Mouse (Mus musculus) hindbrain, embryonic 11.5 days (tissue): ENCODE results near the gene Cyb561d2. TPM values are rescaled to one million over a fixed set of nuclear protein-coding genes. Genes with fewer than 3 reads are reported as not detected.

Experiments used
- ATAC-seq: fragments of 200-750 bp; cut with Nextera tagmentation; 2 replicates; pipeline ENCODE4 v1.8.0; 2017; ENCODE audit warnings: mild to moderate bottlenecking, moderate TSS enrichment, moderate library complexity; ENCODE audit not compliant: low FRiP score
- DNase-seq: peaks from one replicate; pipeline ENCODE4 v3.0.0-alpha.2; 2015; ENCODE audit warnings: low spot score
- H3K27ac ChIP-seq: fragments of 300-500 bp; sonication (generic); 2 replicates; pipeline ENCODE4 v1.5.1; 2014; ENCODE audit warnings: mild to moderate bottlenecking, low read depth, low read length
- H3K27me3 ChIP-seq: fragments of 300-500 bp; sonication (generic); 2 replicates; pipeline ENCODE4 v1.6.1; 2014; ENCODE audit warnings: mild to moderate bottlenecking, low read length, moderate library complexity, mixed read lengths; ENCODE audit not compliant: control insufficient read depth, insufficient read depth
- H3K36me3 ChIP-seq: fragments of 300-500 bp; sonication (generic); 2 replicates; pipeline ENCODE4 v1.6.1; 2014; ENCODE audit warnings: mild to moderate bottlenecking, low read length, moderate library complexity, mixed read lengths; ENCODE audit not compliant: control insufficient read depth, insufficient read depth
- H3K4me1 ChIP-seq: fragments of 300-500 bp; sonication (generic); replicated peaks from 2 replicates; pipeline ENCODE4 v1.6.1; 2014; ENCODE audit warnings: low read length, mixed read lengths; ENCODE audit not compliant: control insufficient read depth, insufficient read depth
- H3K4me2 ChIP-seq: fragments of 300-500 bp; sonication (generic); replicated peaks from 2 replicates; pipeline ENCODE4 v1.6.1; 2014; ENCODE audit warnings: mild to moderate bottlenecking, low read depth, low read length
- H3K4me3 ChIP-seq: fragments of 300-500 bp; sonication (generic); 2 replicates; pipeline ENCODE4 v1.5.1; 2014; ENCODE audit warnings: low read depth, low read length
- H3K9ac ChIP-seq: fragments of 300-500 bp; sonication (generic); 2 replicates; pipeline ENCODE4 v1.6.1; 2014; ENCODE audit warnings: low read depth, low read length
- H3K9me3 ChIP-seq: fragments of 300-500 bp; sonication (generic); 2 replicates; pipeline ENCODE4 v1.6.1; 2016; ENCODE audit warnings: low read length; ENCODE audit not compliant: control insufficient read depth
- WGBS: fragments of 180-500 bp; shearing (Covaris S2); extraction: QIAGEN DNeasy Blood & Tissue Kit; methylation state at CpG from one replicate; pipeline ENCODE4 v1.1.7; 2014; 5-methylcytosine and 5-hydroxymethylcytosine counted together
- polyA plus RNA-seq: library from polyadenylated mRNA; unstranded; fragments of >200 nt; fragmentation: Nextera tagmentation; extraction: Ambion mirVana; gene quantifications from 2 replicates; pipeline ENCODE4 v1.2.1, GENCODE M21; 2014

Cyb561d2 gene
- polyA plus RNA-seq, 1 experiment from 2014 or later = 19.6 TPM

DNA sequence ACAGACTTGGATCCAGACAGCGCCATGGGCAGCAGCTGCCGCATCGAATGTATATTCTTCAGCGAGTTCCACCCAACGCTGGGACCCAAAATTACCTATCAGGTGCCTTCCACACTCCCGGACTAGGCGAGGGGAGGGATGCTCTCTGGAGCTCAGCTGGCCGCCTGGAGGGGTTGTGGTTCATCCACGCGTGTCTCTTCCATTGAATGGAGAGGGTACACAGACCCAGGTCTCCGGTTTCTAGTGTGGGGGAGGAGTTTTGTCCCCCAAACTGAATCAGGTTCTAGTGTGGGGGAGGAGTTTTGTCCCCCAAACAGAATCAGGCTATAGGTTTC, 326 bp upstream of the Cyb561d2 start:
- peaks cover 11% of the 10 kb centered on the region; the same call in 1 of the 2 replicates for H3K36me3 ChIP-seq
- H3K27ac ChIP-seq = no peak overlapping the region
- ATAC-seq (peak; percentile 56), DNase-seq (no peak)
- 3% methylated on average over 11 of the region's 11 CpGs for WGBS
- peak overlapping the region; percentile 62 for H3K4me2 ChIP-seq
- H3K9ac ChIP-seq = peak overlapping the region; percentile 61
- H3K9me3 ChIP-seq = no peaks in the 10 kb centered on the region
- peaks cover 12% of the 10 kb centered on the region for H3K4me1 ChIP-seq
- H3K4me3 ChIP-seq = peak overlapping the region; percentile 60
- no peaks in the 10 kb centered on the region for H3K27me3 ChIP-seq

DNA sequence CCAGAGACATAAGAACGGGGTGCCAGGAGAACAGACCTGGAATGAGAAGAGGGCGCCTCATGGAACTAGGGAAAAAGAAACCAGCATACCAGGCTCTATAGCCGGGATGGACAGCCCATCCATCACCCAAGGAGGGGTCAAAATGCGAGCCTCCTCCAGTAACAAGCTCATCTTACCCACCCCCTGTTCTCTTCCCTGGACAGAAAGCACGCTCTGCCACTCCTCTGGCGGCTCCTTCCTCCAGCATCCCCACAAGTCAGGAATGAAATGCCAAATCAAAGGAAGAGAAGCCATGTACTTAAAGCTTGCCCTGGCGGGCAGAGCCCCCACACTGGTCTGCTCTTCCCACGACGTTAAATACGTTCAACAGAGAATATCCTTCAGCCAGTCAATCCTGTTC, 988 bp downstream of the Cyb561d2 start:
- H3K4me3 ChIP-seq = peak overlapping the region; percentile 60
- H3K27me3 ChIP-seq = no peaks in the 10 kb centered on the region
- ATAC-seq = no peak
- peak overlapping the region; percentile 62 for H3K4me2 ChIP-seq
- WGBS = 30% methylated on average over 10 of the region's 10 CpGs
- no peak overlapping the region for H3K27ac ChIP-seq
- no peaks in the 10 kb centered on the region for H3K9me3 ChIP-seq
- H3K4me1 ChIP-seq = peaks cover 12% of the 10 kb centered on the region
- no peak for DNase-seq
- H3K36me3 ChIP-seq = peaks cover 11% of the 10 kb centered on the region; the same call in 1 of the 2 replicates
- peak overlapping the region; percentile 61; the same call in 1 of the 2 replicates for H3K9ac ChIP-seq

DNA sequence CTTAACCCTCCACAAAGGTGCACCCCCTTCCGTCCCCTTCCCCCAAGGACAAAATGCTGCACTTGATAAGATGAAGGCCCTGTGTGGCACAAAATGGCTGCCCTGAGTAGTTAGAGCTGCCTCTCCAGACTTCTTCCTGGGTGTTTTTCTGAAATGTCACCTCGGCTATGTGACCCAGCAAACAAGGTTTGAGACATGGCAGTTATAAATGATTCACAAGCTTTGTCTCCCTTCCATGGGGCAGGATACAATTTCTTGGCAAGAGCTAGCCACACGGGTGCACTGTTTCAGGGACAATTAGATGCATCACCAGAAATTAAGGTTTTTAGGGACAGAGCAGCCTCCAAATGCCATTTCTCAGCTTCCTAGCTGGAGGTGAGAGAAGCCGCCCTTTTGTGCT, 1.6 kb downstream of the Cyb561d2 start:
- Histone ChIP-seq H3K27me3 (no peaks in the 10 kb centered on the region), H3K9me3 (no peaks in the 10 kb centered on the region), H3K27ac (no peak overlapping the region), H3K9ac (no peak overlapping the region), H3K4me3 (no peak overlapping the region), H3K4me1 (peaks cover 18% of the 10 kb centered on the region), H3K36me3 (peaks cover 11% of the 10 kb centered on the region; the same call in 1 of the 2 replicates), H3K4me2 (no peak overlapping the region)
- ATAC-seq (no peak), DNase-seq (no peak)
- WGBS = 73% methylated on average over 4 of the region's 4 CpGs

DNA sequence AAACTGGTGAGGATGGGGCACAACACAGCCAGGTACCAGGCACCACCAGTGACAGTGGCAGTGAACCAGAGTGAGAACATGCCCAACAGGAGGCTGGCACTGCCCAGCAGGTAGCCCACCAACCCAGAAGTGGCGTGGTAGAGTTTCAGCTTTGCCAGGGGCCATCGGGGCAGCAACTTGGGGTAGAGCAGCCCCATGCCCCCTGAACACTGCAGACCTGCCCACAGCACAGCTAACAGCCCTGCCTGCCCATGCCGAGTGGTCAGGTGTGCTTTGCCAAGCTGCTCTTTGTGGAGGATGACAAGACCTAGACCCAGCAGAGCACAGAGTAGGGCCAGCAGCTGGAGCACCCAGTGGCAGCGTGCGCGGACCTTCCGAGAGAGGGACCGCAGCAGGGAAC, 2.1 kb downstream of the Cyb561d2 start:
- no peak overlapping the region for H3K9ac ChIP-seq

DNA sequence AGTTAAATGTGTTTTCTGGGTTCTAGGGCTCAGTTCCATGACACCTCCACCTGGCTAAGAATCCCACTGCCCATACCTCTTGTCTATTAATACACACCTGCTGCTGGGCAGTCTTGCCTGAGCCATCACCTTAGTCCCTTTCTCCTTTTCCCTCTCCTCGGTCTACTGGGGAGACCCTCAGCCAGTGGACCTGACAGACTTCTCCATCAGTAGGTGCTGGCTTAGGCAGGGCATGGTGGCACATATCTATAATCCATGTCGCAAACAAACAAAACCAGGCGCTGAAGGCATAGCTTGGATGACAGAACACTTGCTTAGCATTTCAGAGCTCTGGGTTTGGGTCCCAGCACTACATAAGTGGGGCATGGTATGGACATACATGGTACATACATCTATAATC, 3.3 kb downstream of the Cyb561d2 start:
- 94% methylated on average over 3 of the region's 3 CpGs for WGBS
- Histone ChIP-seq H3K9me3 (no peaks in the 10 kb centered on the region), H3K4me2 (no peak overlapping the region), H3K36me3 (peaks cover 9% of the 10 kb centered on the region; the same call in 1 of the 2 replicates), H3K27me3 (no peaks in the 10 kb centered on the region), H3K27ac (no peak overlapping the region), H3K4me1 (peaks cover 18% of the 10 kb centered on the region), H3K4me3 (no peak overlapping the region), H3K9ac (no peak overlapping the region)
- DNase-seq (no peak), ATAC-seq (no peak)

More for the DNA sequence above, 2.1 kb downstream of the Cyb561d2 start:
- Histone ChIP-seq H3K4me2 (no peak overlapping the region), H3K4me1 (peaks cover 18% of the 10 kb centered on the region), H3K9me3 (no peaks in the 10 kb centered on the region), H3K27ac (no peak overlapping the region), H3K4me3 (no peak overlapping the region), H3K36me3 (peaks cover 11% of the 10 kb centered on the region; the same call in 1 of the 2 replicates), H3K27me3 (no peaks in the 10 kb centered on the region)
- no peak for ATAC-seq
- WGBS = 93% methylated on average over 8 of the region's 8 CpGs
- DNase-seq = no peak

DNA sequence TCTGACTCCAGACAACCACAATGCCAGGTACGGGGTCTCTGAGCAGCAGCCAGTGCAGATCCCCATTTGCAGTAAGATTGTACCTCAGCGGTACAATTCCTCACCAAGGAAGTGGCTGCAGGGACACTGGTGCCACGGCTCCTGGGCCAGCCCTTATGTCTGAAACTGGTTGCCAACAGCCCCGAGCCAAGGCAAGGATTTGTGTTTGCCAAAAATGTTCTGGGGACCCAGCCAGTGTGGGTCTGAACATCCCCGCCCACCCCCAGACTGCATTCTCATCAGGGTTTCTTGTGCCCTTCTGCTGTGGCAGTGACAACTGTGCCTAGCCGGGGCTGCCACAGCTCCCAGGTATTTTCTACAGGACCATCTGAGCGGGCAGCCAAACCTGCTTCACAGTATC, 3.8 kb downstream of the Cyb561d2 start:
- no peak overlapping the region for H3K27ac ChIP-seq
- WGBS = 94% methylated on average over 7 of the region's 7 CpGs
- peaks cover 9% of the 10 kb centered on the region; the same call in 1 of the 2 replicates for H3K36me3 ChIP-seq
- H3K4me2 ChIP-seq = no peak overlapping the region
- H3K4me1 ChIP-seq = peaks cover 18% of the 10 kb centered on the region
- H3K4me3 ChIP-seq = no peak overlapping the region
- DNase-seq (no peak), ATAC-seq (no peak)
- H3K27me3 ChIP-seq = no peaks in the 10 kb centered on the region
- no peak overlapping the region for H3K9ac ChIP-seq
- no peaks in the 10 kb centered on the region for H3K9me3 ChIP-seq

DNA sequence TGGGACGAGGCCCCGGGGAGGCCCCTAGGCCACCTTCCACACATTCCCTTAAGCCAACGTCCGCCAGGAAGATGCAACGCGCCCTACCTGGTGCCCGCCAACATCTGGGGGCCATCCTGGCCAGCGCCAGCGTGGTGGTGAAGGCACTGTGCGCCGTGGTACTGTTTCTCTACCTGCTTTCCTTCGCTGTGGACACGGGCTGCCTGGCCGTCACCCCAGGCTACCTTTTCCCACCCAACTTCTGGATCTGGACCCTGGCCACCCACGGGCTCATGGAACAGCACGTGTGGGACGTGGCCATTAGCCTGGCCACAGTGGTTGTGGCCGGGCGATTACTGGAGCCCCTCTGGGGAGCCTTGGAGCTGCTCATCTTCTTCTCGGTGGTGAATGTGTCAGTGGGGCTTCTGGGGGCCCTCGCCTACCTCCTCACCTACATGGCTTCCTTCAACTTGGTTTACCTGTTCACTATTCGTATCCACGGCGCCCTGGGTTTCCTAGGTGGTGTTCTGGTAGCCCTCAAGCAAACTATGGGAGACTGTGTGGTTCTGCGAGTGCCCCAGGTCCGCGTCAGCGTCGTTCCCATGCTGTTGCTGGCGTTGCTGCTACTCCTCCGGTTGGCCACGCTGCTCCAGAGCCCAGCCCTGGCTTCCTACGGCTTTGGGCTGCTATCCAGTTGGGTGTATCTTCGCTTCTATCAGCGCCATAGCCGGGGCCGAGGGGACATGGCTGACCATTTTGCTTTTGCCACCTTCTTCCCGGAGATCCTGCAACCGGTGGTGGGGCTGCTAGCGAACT, 7.4 kb downstream of the Cyb561d2 start:
- no peak overlapping the region for H3K27ac ChIP-seq
- WGBS = under 1% methylated on average over 39 of the region's 40 CpGs

DNA sequence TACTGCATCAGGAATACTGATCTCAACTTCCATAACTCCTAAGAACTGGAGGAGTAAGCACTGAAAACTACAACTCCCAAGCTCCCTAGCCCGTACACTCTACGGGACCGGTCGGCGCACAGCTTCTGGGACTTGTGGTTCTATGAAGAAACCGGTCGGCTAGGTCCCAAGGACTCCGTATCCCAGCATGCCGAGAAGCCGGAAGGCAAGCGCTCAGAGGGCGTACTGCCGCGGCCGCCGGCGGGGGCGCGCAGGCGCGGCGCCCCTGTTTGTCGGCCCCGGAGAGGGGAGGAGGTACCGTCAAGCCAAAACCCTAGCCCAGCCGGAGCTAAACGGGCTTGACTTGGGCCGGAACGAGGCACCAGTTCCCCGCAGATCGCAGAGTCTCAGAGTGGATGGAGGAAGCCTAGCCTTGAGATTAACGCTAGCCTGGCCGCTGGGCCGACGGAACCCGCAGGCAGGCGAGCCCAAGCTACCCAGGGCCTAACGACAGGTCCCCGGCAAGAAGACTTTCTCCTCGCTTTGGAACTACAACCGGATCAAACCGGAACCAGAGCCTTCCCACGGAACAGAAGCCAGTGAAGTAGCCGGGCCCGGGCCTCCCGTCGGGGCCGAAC, 8.1 kb downstream of the Cyb561d2 start, which contains the start of gene Tmem115:
TSS of gene Tmem115 (plus strand) at position 155 of the 617 bp plus-strand sequence.
- ATAC-seq = peak; percentile 98

More for the DNA sequence above, 7.4 kb downstream of the Cyb561d2 start:
- Histone ChIP-seq H3K4me1 (peaks cover 12% of the 10 kb centered on the region), H3K9me3 (no peaks in the 10 kb centered on the region), H3K27me3 (no peaks in the 10 kb centered on the region), H3K36me3 (peaks cover 6% of the 10 kb centered on the region; the same call in 1 of the 2 replicates), H3K9ac (peak overlapping the region; percentile 85), H3K4me3 (peak overlapping the region; percentile 66), H3K4me2 (peak overlapping the region; percentile 100)
- ATAC-seq (peak; percentile 37; the same call in 1 of the 2 replicates), DNase-seq (no peak)

More for the DNA sequence above, 8.1 kb downstream of the Cyb561d2 start, which contains the start of gene Tmem115:
- peaks cover 12% of the 10 kb centered on the region for H3K4me1 ChIP-seq
- H3K4me3 ChIP-seq = peak within 1 kb of the TSS; percentile 66
- no peaks in the 10 kb centered on the region for H3K9me3 ChIP-seq
- no peaks in the 10 kb centered on the region for H3K27me3 ChIP-seq
- peak within 1 kb of the TSS; percentile 85 for H3K9ac ChIP-seq
- H3K27ac ChIP-seq = 0 out of 2 replicates have a peak within 1 kb of the TSS, but pooled peaks have one; percentile 31
- H3K4me2 ChIP-seq = peak within 1 kb of the TSS; percentile 100
- DNase-seq = peak; percentile 94
- peaks cover 6% of the 10 kb centered on the region; the same call in 1 of the 2 replicates for H3K36me3 ChIP-seq
- under 1% methylated on average over 46 of the region's 48 CpGs for WGBS
